Mouse (Mus musculus): ENCODE data around the gene Rexo2. TPM values are rescaled to one million over a fixed set of nuclear protein-coding genes. Genes with fewer than 3 reads are reported as not detected.
"Not testable (repeated sequence)": the region's sequence is repeated elsewhere in the genome, so short reads cannot be mapped to it uniquely, and the experiment has no call there.

Gene Rexo2
- total RNA-seq, 1 experiment from 2014 or later, result 112 TPM

GRCm38 (mm10) chr9:48473131-48473530 lies 7.3 kb downstream of the Rexo2 start:
- DNase-seq, result no peak

GRCm38 (mm10) chr9:48472441-48473025 lies 7.9 kb downstream of the Rexo2 start:
- DNase-seq, result no peak

- DNase-seq, result not testable (repeated sequence)
These were observed 13.0 kb downstream of the Rexo2 start for GRCm38 (mm10) chr9:48467471-48467870.

DNA sequence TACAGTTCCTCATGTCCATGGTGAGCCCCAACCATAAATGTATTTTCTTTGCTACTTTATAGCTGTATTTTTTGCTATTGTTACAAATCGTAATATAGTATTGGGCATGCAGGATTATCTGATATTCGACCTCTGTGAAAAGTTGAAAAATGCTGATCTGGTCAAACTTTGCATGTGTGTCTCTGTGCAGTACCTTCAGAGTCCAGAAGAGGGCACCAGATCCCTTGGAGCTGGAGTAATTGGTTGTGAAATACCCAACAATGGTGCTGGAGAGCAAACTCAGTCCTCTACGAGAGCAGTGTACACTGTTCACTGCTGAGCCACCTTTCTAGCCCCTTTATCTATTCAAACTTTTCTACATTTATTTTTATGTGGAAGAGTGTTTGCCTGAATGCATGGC lies 13.6 kb downstream of the Rexo2 start:
- peak; percentile 70 for DNase-seq

DNA sequence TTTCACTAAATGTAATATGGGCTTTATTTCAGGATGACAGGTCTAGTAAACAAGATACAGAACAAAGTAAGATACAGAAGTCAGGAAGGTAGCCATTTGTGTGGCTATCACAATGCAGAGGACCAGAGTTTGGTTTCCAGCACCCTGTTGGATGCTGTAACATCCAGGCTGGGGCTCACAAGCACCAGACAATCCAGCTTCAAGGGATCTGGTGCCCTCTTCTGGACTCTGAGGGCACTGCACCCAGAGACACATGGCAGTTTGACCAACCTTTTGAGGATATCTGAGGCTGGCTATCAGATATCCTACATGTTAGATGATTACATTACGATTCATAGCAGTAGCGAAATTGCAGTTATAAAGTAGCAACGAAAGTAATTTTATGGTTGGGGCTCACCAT lies 14.8 kb downstream of the Rexo2 start:
- DNase-seq, result no peak

DNA sequence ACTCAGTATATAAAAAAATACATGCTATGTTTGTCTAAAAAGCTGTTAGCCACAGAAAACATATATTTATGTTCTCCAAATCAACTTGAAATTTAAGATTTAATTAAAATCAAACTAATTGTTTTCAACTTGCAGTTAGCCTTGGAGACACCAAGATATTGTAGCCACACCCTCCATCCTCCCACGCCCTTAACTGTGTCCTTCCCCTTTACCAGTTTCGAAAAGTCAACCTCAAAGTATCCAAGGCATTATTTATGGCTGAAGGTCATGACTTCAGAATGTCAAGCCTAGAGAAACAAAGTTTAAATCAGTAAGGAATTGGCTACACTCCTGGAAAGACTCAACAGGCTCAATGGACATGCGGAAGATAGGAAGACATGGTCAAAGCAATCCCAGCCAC lies 18.9 kb downstream of the Rexo2 start:
- no peak for DNase-seq

DNA sequence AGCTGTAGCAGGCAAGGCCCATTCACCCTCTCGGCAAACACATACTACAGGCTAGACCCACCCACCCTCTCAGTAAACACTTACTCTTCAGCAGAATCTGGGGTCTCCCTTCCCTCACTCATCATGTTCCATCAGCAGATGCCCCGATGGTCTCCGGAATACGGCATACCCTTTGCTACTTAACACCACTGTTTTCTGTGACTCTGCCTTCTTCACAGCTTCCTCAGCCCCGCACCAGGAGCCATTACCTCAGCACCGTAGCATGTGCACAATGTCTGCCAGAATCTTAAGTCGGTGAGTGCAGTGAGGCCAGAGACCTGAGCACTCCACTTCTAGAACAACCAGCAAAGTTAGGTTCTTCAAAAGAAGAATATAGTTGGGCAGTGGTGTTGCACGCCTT lies 19.7 kb downstream of the Rexo2 start:
- DNase-seq, result no peak

- no peak for DNase-seq
These were observed 21.0 kb downstream of the Rexo2 start for GRCm38 (mm10) chr9:48459391-48459790.

GRCm38 (mm10) chr9:48458879-48459278 lies 21.5 kb downstream of the Rexo2 start:
- DNase-seq, result no peak

DNA sequence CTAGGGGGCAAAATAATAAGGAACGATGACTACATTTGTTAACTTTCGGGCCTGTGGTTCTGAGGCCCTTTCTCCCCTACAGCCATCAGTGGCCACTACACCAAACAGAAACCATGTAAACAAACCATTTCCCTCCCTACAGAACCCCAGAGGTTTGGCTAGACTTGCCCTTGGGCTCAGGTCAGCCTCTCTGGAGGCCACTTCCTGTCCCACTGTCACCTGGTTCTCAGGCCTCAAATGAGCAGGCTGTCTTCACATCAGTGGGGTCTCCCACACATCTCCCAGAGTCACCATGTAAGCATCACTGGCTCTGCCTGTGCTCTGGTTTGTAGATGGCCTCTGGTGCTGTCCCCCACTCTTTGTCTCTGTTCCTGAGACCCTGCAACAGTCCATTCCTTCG lies 24.5 kb downstream of the Rexo2 start:
- DNase-seq, result no peak

DNA sequence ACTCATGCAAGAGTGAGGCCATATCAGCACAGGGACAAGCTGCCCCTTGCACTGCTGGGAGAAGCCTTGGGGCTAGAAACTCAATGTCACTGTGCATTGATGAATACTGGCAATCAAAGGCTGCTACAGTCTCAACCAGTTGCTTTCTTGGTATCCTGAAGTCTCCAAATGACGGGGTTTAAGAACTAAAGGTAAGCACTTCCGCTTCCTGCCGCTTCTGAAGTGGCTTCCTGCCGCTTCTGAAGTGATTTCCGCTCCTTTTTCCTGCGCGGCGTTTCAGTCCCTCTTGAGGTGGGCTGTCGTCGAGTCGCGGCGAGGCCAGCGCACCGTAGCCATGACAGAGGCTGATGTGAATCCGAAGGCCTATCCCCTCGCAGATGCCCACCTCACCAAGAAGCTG lies 30.4 kb downstream of the Rexo2 start:
- no peak for DNase-seq

GRCm38 (mm10) chr9:48447783-48448209 lies 32.6 kb downstream of the Rexo2 start:
- DNase-seq, result no peak

- no peak for DNase-seq
These were observed 35.6 kb downstream of the Rexo2 start for GRCm38 (mm10) chr9:48444821-48445220.

DNA sequence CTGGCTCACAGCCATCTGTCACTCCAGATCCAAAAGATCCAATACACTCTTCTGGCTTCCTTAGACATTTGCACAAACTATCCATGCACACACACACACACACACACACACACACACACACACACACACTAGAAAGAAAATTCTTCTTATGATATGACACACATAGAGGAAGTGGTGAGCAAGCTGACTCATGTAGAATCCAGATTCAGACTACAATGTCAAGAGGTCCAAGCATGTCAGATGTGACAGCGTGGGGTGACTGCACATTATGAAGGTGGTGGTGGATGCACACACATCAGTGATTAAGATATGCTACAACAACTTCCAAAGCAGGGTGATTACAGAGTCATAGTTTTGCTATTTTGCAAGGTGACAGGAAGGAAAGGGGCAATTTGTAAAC lies 36.5 kb downstream of the Rexo2 start:
- no peak for DNase-seq

DNA sequence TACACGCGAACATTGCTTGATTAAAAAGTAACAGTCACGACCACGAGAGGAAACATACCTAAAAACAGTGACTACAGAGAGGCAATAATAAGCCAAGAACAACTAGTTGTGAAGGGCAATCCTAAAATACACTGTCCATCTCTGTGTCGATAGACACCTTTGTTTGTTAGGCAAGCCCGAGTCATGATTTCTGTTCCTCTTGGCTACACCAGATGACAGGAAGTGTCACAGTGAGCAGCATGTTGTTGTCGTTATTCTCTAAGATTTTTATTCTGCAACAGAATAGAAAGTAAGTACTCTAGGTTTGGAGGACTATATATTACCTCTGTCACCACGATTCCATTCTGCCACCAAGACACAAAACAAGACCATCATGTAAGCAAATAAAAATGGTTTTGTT lies 48.0 kb downstream of the Rexo2 start:
- no peak for DNase-seq

GRCm38 (mm10) chr9:48427176-48427575 lies 53.2 kb downstream of the Rexo2 start:
- DNase-seq, result no peak

GRCm38 (mm10) chr9:48423256-48423655 lies 57.2 kb downstream of the Rexo2 start:
- no peak for DNase-seq

DNA sequence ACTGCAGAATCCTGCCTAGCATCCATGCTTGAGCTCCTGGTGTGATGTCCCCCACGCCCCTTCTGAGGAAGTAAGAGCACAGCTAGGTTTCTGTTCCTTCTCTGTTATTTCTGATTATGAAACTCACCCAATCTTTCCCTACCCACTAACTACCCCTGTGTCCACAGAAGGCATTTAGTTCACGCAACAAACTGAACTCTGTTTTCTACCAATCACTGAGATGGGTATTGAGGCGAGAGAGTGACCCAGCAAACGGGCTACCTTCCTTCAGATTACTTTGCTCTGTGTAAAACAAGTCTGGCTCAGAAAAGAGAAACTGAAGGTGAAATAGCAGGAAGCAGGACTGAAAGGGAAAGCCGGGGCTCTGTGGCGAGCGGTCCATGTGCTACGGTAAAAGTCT lies 58.0 kb downstream of the Rexo2 start:
- DNase-seq, result no peak

DNA sequence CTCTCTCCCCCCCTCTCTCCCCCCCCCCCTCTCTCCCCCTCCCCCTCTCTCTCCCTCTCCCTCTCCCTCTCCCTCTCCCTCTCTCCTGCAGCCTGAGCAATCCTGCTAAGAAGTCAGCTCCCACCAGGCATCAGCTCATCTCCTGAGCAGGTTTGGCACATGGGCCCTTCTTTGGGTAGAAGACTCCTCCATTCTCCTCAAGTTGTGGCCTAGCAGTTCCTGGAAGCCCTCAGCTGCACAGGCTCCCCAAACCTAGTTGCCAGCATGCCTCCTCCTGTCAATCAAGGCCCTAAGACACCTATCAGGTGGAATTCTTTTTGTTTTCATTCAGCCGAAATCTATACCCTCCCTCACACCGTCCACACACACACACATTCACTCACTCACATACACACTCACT lies 58.9 kb downstream of the Rexo2 start:
- no peak for DNase-seq

DNA sequence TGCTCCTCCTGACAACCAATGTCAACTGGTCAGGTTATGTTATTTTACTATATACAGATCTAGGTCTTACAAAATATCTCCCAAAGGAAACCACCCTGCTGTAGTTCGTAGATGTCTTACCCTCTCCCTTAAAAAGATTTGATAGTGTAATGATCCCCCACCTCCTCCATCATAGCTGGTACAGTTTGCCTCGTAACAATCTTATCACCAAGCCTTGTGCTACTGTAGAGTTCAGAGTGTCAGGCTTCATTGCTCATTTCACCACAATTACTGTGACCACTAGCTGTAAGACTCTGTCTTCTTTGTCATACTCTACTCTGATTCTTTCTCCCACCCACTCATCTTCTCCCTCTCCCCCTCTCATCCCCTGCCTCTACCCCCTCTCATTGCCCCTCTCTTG lies 59.4 kb downstream of the Rexo2 start:
- DNase-seq, result no peak

DNA sequence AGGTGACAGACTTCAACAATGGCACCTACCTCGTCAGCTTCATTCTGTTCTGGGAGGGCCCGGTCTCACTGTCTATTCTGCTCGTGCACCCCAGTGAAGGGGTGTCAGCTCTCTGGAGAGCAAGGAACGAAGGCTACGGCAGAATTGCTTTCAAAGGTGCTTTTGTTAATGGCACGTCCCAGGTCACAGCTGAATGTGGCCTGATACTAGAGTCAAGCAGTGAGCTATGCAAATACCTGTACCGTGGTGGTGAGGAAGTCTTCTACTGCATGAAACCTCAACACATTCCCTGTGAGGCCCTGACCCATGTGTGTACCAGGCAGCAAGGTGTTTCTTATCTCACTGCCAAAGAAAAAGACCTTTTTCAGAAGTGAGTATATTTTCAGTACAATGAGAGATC lies 60.0 kb downstream of the Rexo2 start:
- DNase-seq, result no peak

- no peak for DNase-seq
These were observed 61.6 kb downstream of the Rexo2 start for GRCm38 (mm10) chr9:48418829-48419228.

All from adrenal gland, postnatal 25 days (tissue).